Mouse (Mus musculus): Measurements from ENCODE around the gene Safb2.

DNA sequence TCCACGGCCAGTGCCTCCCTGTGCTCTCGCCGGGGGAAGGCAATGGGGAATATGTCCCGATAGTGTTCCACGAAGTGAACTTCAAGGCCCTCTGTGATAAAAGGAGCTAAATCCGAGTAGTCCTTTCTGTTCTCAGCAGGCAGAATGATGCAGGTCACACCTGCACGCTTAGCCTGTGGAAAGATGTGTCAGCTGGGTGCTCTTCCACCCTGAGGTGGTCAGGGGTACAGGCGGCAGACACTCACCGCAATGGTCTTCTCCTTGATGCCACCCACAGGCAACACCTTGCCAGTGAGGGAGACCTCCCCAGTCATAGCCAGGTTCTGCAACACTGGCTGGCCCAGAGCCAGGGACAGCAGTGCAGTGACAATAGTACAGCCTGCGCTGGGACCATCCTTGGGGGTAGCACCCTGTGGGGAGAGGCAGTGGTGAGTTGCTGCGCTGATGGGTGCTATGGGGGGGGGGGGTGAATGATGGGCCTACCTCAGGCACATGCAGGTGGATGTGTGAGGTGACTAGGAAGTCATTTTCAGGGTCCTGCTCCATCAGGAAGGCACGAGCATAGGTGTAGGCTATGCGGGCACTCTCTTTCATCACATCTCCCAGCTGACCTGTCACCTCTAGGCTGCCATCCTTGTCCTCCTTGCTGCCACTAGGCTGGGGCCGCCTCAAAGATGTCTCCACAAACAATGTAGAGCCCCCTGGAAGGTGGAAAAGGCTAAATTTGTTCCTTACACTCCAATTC, 30.2 kb upstream of the Safb2 start:
- TF ChIP-seq CTCF (IDR thresholded peaks at IDR 0.05; ENCODE audit: low read depth), result no peak
- no peak for TF ChIP-seq EP300 (IDR thresholded peaks at IDR 0.05; ENCODE audit: low read depth)

All from liver, embryonic 14.5 days (tissue).